Mouse (Mus musculus) macrophage (primary cell): Measurements from ENCODE around the gene Plch2. TPM values are rescaled to one million over a fixed set of nuclear protein-coding genes. Genes with fewer than 3 reads are reported as not detected.

Experiments
- H3K27ac ChIP-seq: fragments of 350-480 bp; formaldehyde crosslinking; 2 replicates; pipeline ENCODE4 v1.9.0; 2021
- H3K36me3 ChIP-seq: fragments of 350-480 bp; formaldehyde crosslinking; 2 replicates; pipeline ENCODE4 v1.9.0; 2021; ENCODE audit errors: inconsistent target
- H3K4me3 ChIP-seq: fragments of 350-480 bp; formaldehyde crosslinking; 2 replicates; pipeline ENCODE4 v1.9.0; 2021; ENCODE audit errors: inconsistent target
- H3K79me2 ChIP-seq: fragments of 350-480 bp; formaldehyde crosslinking; 2 replicates; pipeline ENCODE4 v1.9.0; 2021; ENCODE audit errors: inconsistent target
- WGBS: methylation state at CpG from one replicate; pipeline ENCODE4 v1.1.7; 2026; ENCODE audit warnings: inconsistent platforms; ENCODE audit not compliant: missing documents; 5-methylcytosine and 5-hydroxymethylcytosine counted together
- polyA plus RNA-seq: library from polyadenylated mRNA; stranded (reverse); fragments of 250-400 nt; gene quantifications from 3 replicates; pipeline ENCODE4 v1.2.4, GENCODE M21; 2018; ENCODE audit warnings: inconsistent platforms

Plch2 gene
- polyA plus RNA-seq, 1 experiment from 2014 or later, result not detected

GRCm38 (mm10) chr4:154940156-154940555, 116.4 kb downstream of the Plch2 start:
- 75% methylated on average over 1 of the region's 2 CpGs for WGBS
- H3K79me2 ChIP-seq, result no peaks in the 10 kb centered on the region
- no peak overlapping the region for H3K27ac ChIP-seq
- no peak overlapping the region for H3K4me3 ChIP-seq
- no peaks in the 10 kb centered on the region for H3K36me3 ChIP-seq

DNA sequence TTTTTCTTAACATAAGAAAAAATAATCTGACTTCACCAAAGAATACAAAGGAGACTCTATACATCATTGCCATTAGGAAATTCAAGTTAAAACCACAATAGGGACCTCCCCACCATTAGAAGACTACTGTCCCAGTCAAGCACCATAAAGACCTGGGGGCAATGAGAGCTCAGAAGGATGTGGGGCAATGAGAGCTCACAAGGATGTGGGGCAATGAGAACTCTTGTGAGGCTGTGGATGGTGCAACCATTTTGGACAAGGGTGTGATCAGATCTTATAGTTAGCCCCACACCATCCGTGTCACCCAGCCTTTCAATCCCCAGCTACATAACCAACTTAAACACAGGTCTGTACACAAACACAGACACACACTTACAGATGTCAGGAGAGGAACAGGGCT, 118.8 kb downstream of the Plch2 start:
- H3K27ac ChIP-seq, result no peak overlapping the region
- no peak overlapping the region for H3K4me3 ChIP-seq
- no peaks in the 10 kb centered on the region for H3K36me3 ChIP-seq
- WGBS, result 50% methylated on average over 1 of the region's 1 CpGs
- no peaks in the 10 kb centered on the region for H3K79me2 ChIP-seq

DNA sequence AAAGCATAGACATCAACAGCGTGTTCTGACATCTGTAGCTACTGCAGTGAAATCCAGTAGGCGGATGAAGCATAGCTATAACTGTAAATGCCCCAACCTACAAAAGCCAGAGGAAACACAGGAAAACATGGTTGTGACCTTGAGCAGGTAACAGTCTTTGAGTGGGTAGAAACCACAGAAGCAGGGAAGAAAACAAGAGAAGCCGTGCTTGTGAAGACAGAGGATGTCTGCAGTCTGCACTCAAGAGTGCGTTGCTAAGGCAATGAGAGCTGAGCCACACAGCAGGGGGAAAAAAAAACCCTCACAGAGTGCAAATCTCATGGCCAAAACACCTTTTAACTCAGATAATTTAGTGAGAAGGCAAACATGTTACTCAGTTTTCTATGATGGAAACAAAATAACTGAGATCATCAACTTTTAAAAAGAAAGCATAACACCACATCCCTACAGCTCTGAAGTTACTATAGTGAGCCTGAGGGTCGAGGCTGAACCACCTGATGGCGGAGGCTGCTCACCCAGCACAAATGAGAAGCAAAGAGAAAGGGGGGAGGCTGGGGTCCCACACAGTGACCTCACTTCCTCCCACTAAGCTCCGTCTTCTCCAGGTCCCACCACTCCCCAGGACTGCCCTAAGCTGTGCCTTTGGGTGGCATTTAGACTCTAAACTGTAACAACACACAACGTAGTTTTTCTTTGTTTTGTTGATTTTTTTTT, 119.9 kb downstream of the Plch2 start:
- Histone ChIP-seq H3K79me2 (no peaks in the 10 kb centered on the region), H3K36me3 (no peaks in the 10 kb centered on the region), H3K27ac (no peak overlapping the region), H3K4me3 (no peak overlapping the region)
- 75% methylated on average over 8 of the region's 8 CpGs for WGBS

DNA sequence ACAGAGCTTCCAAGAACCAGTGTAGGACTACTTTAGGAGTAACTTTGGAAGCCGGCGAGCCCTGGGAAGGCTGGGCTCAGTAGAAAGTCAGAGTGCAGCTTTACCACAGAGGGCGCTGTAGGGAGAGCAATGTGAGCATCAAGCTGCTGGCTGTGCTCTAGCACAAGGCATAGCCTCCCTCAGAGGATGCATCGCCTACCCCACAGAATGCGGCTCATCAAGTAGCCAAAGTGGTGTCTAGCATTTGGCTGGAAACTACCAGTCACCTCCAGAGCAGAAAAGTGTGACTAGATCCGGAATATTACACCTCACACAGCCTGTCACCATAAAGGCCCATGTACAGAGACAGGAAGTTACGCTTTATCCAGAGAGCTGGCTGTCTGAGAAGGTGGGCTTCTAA, 120.8 kb downstream of the Plch2 start:
- 95% methylated on average over 7 of the region's 7 CpGs for WGBS
- no peaks in the 10 kb centered on the region for H3K36me3 ChIP-seq
- no peak overlapping the region for H3K4me3 ChIP-seq
- H3K27ac ChIP-seq, result peak overlapping the region; percentile 90
- H3K79me2 ChIP-seq, result no peaks in the 10 kb centered on the region

- no peak overlapping the region for H3K4me3 ChIP-seq
- 64% methylated on average over 1 of the region's 2 CpGs for WGBS
- peak overlapping the region; percentile 90 for H3K27ac ChIP-seq
- no peaks in the 10 kb centered on the region for H3K79me2 ChIP-seq
- no peaks in the 10 kb centered on the region for H3K36me3 ChIP-seq
Observed at GRCm38 (mm10) chr4:154934800-154935199, 121.8 kb downstream of the Plch2 start.

GRCm38 (mm10) chr4:154933306-154933907, 123.2 kb downstream of the Plch2 start:
- no peaks in the 10 kb centered on the region for H3K36me3 ChIP-seq
- WGBS, result 93% methylated on average over 13 of the region's 13 CpGs
- no peaks in the 10 kb centered on the region for H3K79me2 ChIP-seq
- no peak overlapping the region for H3K27ac ChIP-seq
- H3K4me3 ChIP-seq, result no peak overlapping the region

Other genes with a start within 250 kb of the Plch2 start
- gene Ttc34, start 219.3 kb downstream of the Plch2 start, polyA plus RNA-seq, result not detected in 3 replicates
- not detected in 3 replicates for gene Mmel1, start 187.2 kb downstream of the Plch2 start, polyA plus RNA-seq
- gene Fam213b, start 157.6 kb downstream of the Plch2 start, polyA plus RNA-seq, result 41.3 to 98.7 TPM (median 69.7 TPM) in 3 replicates
- gene Tnfrsf14, start 128.2 kb downstream of the Plch2 start, polyA plus RNA-seq, result 28.2 to 116 TPM (median 64.4 TPM) in 3 replicates
- not detected in 3 replicates for gene Hes5, start 95.9 kb downstream of the Plch2 start, polyA plus RNA-seq
- gene Pank4, start 92.7 kb downstream of the Plch2 start, polyA plus RNA-seq, result 8.1 to 15.0 TPM (median 11.7 TPM) in 3 replicates
- gene Pex10, start 10.2 kb upstream of the Plch2 start, polyA plus RNA-seq, result 5.8 to 6.4 TPM (median 6.0 TPM) in 3 replicates
- gene Rer1, start 29.6 kb upstream of the Plch2 start, polyA plus RNA-seq, result 88.9 to 154 TPM (median 110 TPM) in 3 replicates
- gene Morn1, start 29.8 kb upstream of the Plch2 start, polyA plus RNA-seq, result 0.93 to 6.7 TPM (median 1.7 TPM) in 3 replicates
- 39.6 to 44.6 TPM (median 40.4 TPM) in 3 replicates for gene Ski, start 165.8 kb upstream of the Plch2 start, polyA plus RNA-seq
- 10.5 to 23.7 TPM (median 21.3 TPM) in 3 replicates for gene Faap20, start 193.0 kb upstream of the Plch2 start, polyA plus RNA-seq